Mouse (Mus musculus) left cerebral cortex, adult 18-20 months (tissue): ENCODE results near the gene Pcdh15. TPM values are rescaled to one million over a fixed set of nuclear protein-coding genes. Genes with fewer than 3 reads are reported as not detected.

ENCODE experiments used
- DNase-seq, 2 experiments: peaks; one replicate each; pipeline ENCODE4 v3.0.0; 2021 to 2022; ENCODE audit warnings: low spot score in 2 of 2, mixed read lengths in 1 of 2
- total RNA-seq, 2 experiments: library from RNA; stranded (reverse); gene quantifications; 2 replicates each; pipeline ENCODE4 v1.2.3; 2021

Pcdh15 gene
- total RNA-seq, 2 experiments from 2014 or later: 23.6 to 24.2 TPM

DNA sequence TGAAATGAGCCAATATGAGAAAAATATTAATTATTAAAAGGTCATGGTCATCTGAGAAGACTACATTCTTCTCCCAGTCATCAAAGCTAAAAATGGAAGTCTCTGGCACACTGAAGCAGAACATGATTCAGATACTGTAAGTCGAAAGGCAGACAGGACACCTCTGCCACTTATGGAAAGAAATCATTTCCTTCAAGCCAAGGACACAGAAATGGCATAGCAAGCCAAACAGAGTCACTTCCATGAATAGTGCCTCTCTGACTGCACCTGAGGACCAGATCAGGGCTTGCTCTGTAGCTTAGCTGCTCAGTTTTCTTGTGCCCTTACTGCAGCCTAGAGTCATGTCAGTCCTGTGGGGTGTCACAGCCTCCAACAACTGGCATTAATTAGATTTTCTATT is 234.3 kb downstream of the Pcdh15 start:
- no peak for DNase-seq

DNA sequence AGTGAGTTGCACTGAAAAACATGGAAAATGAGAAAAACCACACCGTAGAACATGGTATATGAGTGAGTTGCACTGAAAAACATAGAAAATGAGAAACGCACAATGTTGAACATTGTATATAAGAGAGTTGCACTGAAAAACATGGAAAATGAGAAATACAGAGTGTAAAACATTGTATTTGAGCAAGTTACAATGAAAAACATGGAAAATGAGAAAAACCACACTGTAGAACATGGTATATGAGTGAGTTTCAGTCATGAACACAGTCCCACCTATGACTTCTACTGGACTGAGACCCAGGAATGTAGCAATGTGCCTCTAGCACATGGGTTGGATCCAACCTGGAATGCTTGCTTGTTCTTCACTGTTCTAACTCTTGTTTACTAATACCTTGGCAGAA is 279.9 kb downstream of the Pcdh15 start:
- no peak for DNase-seq

- no peak for DNase-seq
Observed at GRCm38 (mm10) chr10:73384003-73384402, 284.9 kb downstream of the Pcdh15 start.

GRCm38 (mm10) chr10:73400426-73400825 is 301.3 kb downstream of the Pcdh15 start:
- no peak for DNase-seq

GRCm38 (mm10) chr10:73425408-73425807 is 326.3 kb downstream of the Pcdh15 start:
- no peak for DNase-seq

- DNase-seq: no peak
Observed at GRCm38 (mm10) chr10:73431345-73431744, 332.2 kb downstream of the Pcdh15 start.

DNA sequence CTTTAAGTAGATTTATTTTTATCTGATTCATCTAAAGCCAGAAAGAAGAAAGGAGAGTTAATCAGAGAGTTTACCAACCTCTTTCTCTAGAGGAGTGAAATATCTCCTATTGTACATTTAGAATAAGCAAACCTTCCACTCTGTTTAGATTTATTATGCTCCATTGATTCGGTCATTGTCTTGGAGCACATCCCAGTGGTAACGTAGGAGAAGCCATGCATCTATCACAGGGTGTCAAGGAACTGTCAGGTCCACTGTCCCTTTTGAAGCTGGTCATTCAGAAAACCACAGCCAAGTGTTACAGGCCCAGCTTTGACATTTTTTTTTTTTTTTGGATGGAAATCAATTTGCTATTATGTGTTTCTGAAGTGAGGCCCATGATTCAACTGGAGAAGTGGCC is 384.9 kb downstream of the Pcdh15 start:
- no peak for DNase-seq

GRCm38 (mm10) chr10:73491654-73492053 is 392.5 kb downstream of the Pcdh15 start:
- no peak for DNase-seq

GRCm38 (mm10) chr10:73514846-73515245 is 415.7 kb downstream of the Pcdh15 start:
- no peak for DNase-seq

DNA sequence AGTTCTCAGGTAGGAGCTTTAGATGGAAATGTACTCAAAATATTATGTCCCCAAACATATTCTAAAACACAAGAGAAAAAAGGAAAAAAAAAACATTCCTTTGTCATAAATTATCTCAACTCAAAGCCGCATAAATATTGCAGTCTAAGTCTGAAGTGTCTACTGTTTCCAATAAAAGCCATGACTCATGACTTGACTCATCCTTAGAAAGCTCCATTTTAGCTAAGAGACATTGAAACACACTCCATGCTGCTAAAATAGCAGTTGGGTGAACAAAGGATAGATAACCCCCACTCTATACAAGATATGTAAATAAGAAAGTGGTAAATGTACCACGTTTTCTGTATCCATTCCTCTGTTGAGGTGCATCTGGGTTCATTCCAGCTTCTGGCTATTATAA is 416.6 kb downstream of the Pcdh15 start:
- no peak for DNase-seq

- no peak for DNase-seq
Observed at GRCm38 (mm10) chr10:73519438-73519837, 420.3 kb downstream of the Pcdh15 start.

- DNase-seq: peak; percentile 13 to 48
Observed at GRCm38 (mm10) chr10:73552831-73553230, 453.7 kb downstream of the Pcdh15 start.

DNA sequence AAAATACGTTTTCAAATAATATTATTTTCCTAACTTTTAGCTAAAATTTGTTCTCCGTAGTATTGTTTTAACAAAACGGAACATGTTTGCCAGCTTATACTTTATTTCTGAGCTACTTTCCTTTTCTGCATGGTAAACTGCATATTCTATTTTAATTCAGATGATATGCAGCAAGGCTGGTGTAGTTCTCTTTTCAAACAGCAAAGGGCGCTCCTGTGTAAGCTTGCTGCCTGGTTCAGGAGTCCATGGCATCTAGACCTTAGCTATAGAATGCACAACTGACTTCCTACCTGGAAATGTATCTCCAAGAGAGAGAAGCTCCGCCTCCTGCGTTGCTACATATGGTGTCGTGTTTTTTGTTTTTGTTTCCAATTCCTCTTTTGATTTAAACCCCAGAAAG is 465.1 kb downstream of the Pcdh15 start:
- DNase-seq: peak; percentile 56 to 68

GRCm38 (mm10) chr10:73574711-73575297 is 475.7 kb downstream of the Pcdh15 start:
- no peak for DNase-seq

DNA sequence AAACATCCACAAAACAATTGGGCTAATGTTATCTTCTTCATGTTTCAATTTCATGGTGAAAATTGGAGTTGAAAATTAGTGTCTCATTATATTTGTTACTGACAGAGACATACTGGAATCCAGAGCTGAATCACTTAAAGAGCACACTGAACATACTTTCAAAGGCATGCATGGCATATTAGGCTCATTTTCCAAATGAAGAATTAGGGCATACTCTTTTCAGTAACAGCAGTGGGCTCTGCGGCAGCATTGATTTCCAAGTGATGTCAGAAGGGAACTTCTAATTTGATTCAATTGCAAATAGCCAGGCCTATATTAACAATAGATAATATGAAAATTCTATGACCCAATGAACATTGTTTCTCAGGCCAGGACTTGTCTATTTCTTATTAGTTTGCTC is 568.4 kb downstream of the Pcdh15 start:
- DNase-seq: no peak

GRCm38 (mm10) chr10:73700519-73701286 is 601.6 kb downstream of the Pcdh15 start:
- DNase-seq: no peak

GRCm38 (mm10) chr10:73725566-73726240 is 626.6 kb downstream of the Pcdh15 start:
- no peak for DNase-seq

DNA sequence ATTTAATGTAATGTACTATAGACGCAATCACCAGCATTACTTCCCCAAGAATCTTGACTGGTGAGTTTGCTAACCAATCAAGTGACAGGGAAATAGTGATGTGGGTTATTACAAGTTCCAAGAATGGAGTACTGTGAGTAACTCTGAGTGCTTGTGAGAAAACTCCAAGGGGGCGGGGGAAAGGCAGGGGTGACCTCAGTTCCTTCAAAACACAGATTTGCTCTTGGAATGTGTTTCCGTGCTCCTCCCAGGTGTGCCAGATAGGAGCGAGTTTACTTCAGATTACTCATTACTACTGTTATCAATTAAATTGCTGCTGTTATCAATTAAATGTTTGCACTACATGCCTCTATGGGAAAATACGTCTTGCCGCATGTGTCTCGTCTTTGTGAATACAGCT is 634.1 kb downstream of the Pcdh15 start:
- DNase-seq: no peak

DNA sequence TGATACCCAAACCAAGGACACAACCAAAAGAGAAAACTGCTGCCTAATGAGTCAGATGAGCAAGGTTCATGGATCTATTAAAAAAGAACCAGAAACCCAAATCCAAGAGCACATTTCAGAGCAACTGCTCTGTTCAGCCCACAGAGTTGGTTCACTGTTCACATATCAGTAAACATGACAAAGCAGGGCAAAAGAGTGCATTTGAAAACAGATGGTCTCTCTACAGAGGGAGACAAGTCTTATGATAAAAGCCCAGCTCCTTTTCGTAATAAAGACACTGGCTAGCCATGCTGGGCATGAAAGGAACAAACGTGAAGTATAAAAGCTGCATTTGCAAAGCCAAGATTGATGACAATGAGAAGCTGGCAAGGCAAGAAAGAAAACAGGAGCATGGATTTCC is 649.9 kb downstream of the Pcdh15 start:
- no peak for DNase-seq

GRCm38 (mm10) chr10:73753876-73754275 is 654.7 kb downstream of the Pcdh15 start:
- no peak for DNase-seq

DNA sequence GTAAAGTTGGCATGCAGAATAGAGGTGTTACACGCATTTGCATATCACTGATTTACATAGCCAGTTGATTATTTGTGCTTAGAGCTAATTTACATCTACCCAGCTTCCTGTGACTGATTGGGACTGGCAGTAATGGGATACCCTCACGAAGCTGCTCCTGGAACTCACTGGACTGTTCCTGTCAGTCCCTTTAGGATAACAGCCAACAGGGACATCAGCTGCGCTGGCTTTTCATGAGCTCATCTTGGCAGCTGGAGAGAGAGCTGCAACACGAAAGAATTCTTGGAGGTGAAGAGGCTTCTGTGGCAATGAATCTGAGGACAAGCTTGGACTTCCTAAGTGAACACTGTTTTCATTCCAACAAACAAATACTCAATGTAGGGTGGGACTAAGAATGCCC is 683.8 kb downstream of the Pcdh15 start:
- no peak for DNase-seq

DNA sequence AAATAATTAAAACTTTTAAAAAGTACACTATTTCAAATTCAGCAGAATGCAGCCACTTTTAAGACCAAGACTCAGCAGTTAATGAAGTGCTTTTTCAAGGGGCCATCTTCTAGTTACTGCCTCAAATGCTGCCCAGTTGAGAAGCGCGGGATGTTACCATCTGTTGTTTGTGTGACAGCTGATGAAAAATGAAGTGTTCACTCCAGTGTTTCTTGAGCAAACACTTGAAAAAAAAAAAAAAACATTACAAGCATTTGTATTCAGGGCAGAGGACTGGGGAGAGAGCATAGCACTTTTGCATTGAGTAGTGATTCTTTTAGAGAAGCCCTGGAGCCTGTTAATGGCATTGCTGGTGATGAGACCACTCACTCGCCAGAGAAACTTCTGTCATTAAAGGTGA is 689.0 kb downstream of the Pcdh15 start:
- DNase-seq: no peak
